Mouse (Mus musculus) lung, postnatal 0 days (tissue): Measurements from ENCODE around the gene Gm10134.

ENCODE experiments used
- CTCF ChIP-seq: IDR thresholded peaks from 2 replicates; pipeline ENCODE4 v1.5.1; 2016; ENCODE audit warnings: antibody characterized with exemption, mild to moderate bottlenecking
- EP300 ChIP-seq: IDR thresholded peaks from 2 replicates; pipeline ENCODE4 v1.6.1; 2016; ENCODE audit warnings: antibody characterized with exemption, mild to moderate bottlenecking, control low read depth

DNA sequence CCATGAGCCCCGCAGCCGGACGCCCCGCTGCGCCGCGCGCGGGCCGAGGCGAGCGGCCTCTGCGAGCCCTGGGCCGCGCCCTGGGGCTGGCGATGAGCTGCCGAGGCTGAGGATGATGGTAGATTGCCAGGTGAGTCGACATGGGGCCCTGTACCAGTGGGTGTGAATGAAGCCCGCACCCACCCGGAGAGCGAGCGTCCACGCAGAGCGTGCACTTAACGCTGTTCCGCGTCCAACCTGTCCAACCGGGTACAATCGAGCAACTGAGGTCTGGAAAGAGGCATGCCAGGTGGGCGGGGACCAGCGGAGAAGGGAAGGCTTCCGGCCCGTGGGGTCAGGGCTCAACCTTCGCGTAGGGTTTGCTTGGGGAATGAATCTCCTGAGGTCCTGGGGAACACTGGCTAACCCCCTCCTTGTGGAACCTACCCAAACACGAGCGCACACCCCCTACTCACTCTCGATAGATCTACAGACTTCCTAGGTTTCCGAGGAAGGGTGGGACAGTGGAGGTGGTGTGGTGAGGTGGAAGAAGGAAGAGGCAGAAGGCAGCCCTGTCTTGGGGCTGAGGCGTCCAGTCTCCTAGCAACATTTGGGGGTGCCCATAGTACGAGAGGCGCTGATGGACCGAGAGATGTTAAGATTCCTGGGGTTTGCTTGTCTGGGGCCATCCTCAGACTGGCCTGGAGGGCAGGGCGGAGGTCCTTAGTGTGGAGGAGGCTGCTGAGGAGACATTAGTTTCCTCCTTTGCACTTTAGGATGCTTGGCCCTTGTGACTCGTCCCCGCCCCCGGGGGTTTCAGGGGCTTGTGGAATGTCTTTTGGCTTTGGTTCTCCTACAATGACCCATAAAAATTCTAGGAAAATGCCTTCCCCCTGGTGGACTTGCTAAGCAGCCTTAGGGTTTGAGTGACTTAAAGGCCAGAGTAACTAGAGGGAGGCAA is 7.8 kb downstream of the Gm10134 start:
- no peak for TF ChIP-seq CTCF
- no peak for TF ChIP-seq EP300
